Mouse (Mus musculus) R1 (cell line): Measurements from ENCODE around the gene Ube2cbp.
A peak's percentile ranks its signal among the peaks of the same experiment; 100 is the strongest.

Source experiments
- DNase-seq: peaks from one replicate; pipeline ENCODE4 v3.0.0-alpha.2; 2018; ENCODE audit warnings: low read depth, low spot score

Gene Ube2cbp

GRCm38 (mm10) chr9:86324772-86325171 lies 140.0 kb downstream of the Ube2cbp start:
- DNase-seq = no peak

GRCm38 (mm10) chr9:86319516-86320140 lies 145.1 kb downstream of the Ube2cbp start:
- DNase-seq = no peak

DNA sequence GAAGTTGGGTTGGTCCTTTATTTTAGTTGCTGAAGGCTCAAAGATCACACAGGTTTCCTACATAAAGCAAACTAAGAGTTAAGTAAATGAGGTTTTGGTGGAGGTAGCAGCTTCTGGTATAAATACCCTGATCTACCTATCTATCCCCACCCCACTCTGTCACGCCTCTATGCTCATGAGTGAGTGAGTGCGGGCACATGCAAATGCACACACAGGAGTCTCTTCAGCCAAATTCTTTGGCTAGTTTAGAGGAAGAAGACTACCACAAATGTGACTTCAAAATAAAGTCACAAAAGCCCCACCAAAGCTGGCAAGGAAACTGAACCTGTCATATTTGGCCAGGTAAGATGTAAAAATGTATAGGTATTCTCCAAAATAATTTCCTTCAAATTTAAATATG lies 149.1 kb downstream of the Ube2cbp start:
- DNase-seq = no peak

GRCm38 (mm10) chr9:86308616-86309015 lies 156.1 kb downstream of the Ube2cbp start:
- no peak for DNase-seq

DNA sequence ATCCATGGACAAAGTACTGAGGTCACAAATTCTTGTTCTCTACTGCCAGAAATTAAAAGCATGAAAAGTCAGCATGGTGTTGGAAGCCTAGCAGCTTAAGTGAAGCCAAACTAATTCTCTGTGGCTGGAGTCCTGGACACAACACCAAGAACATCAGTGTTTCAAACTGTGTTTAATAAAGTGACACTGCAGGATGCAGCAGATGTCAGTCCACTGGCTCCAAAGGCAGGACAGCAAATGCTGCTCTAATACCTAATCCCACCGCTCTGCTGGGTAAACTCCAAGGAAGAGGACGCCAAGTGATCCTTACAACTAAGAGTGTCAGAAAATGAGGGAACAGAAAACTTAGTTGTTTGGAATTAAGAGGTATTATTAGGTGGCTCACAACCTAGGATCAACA lies 158.2 kb downstream of the Ube2cbp start:
- DNase-seq = no peak

DNA sequence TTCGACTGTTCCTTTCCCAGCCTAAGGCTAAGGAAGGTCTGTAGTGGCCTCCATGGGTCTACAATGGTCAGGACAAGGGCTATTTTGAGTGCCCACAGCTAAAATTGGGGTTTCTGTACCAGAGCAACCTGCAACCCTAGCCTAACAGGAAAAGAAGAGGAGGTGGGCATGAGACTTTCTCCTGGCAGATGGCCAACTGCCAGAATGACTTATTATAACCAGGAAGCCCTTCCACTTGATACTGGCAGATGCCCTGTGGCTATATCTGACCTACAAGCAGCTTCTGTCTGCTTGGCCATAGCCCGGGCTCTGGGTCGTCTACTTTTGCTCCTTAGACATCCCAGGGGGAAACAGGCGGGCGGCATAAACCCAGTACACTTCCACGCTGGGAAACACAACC lies 163.3 kb downstream of the Ube2cbp start:
- no peak for DNase-seq

GRCm38 (mm10) chr9:86298596-86298995 lies 166.2 kb downstream of the Ube2cbp start:
- no peak for DNase-seq

DNA sequence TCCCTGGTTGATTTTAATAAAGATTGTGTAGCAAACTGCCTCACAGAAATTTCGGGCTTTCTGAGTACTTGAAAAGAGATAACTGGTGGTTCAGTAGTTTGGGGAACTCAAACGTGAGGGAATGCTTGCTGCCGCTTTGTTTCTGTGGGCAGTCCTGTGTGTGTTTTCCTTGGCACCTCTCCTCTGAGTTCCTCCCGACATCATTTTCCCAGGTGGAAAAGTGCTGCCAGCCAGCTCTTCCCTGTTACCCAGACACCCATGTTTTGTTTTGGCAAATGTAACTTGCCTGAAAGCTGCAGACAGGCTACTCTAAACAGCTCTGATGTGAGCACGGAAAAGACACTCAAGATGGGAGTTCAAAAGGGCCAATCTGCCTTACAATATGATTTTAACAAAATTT lies 166.6 kb downstream of the Ube2cbp start:
- no peak for DNase-seq

DNA sequence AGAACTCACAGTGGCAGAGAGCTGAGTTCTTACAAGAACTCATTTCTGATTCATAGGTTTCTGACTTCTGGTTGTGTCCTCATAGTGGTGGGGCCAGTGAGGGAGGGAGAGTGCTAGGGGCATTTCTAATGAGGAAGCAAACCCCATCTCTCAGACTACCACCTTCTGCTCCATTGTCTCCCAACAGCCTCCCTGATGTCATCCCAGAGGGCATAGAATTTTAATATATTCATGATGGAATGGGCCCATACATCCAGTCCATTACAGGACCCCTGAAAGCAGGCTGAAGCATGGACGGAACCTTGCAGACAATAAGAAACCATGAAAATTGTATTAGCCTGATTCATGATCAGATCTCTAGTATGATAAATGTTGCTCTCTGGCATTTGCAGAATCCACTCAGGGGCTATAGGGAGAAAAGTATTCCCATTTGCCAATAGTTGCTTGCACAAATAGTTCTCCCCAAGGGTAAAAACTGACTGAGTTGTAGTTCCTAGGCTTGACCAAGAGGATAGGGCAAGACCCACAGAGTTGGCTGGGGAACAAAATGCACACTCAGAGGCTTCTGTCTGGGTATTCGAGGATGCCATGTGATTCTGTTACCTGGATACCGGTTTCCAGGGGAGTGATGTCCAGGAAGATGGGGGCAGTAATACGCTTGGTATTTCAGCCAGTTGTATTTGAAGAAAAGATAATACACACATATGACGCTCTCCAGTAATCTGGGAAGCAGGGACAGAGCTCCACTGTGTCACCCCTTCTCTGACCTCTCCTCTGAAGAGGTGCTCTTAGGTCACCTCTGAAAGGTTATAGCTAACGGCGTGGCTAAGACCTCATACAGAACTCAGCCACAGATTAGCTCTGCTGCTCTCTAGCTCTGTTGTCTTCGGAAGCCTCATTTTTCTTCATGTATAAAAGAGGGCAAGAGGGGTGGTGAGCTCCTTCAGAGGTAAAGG lies 167.8 kb downstream of the Ube2cbp start:
- DNase-seq = no peak

GRCm38 (mm10) chr9:86287570-86287954 lies 177.2 kb downstream of the Ube2cbp start:
- no peak for DNase-seq

DNA sequence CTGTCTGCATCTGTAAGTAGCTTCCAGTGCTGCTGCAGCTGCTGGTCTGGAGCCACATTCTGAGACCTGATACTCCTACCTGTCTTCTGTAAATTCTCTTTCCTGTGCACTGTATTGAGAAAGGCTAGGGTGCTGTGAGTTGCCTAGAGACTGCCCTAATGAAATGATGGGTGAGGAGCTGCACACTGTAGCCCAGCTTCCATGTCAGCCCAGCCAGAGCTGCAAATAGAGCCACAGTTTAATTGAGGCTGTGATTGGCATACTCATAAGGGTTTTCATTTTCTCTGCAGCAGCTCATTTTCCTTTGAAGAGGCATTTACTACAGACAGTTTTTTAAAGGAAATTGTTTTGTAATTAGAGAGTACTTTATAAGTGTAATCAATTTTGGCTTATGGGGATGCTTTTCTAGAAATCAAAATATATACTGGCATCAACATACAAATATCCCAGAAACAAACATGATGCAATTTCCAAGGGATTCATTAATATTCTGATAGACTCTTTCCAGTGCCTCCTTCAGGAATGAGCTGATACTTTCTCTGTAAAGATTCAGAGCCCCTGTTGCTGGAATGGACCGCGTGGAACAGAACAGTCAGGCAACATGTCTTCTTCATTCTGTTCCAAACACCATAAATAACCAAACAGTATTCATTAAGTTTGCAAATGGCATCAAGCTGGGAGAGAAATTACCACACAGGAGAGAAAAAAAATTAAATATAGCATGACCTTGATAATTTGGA lies 177.8 kb downstream of the Ube2cbp start:
- DNase-seq = no peak

- DNase-seq = no peak
These were observed 182.2 kb downstream of the Ube2cbp start for GRCm38 (mm10) chr9:86282555-86282954.

DNA sequence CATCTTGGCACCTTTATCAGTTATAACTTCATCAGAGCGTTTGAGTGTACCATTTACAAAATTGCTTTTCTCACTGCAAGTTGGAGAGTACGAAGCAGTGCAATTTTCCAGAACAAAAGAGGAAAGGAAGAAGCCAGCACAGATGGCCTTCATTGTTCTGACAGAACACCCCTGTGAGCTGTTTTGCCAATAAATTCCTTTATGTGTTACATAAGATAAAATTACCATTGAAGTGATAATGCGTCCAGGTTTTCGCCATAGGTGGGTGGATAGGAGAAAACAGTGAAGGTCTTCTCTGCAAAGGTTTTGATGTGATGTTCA lies 183.6 kb downstream of the Ube2cbp start:
- peak; percentile 23 for DNase-seq

DNA sequence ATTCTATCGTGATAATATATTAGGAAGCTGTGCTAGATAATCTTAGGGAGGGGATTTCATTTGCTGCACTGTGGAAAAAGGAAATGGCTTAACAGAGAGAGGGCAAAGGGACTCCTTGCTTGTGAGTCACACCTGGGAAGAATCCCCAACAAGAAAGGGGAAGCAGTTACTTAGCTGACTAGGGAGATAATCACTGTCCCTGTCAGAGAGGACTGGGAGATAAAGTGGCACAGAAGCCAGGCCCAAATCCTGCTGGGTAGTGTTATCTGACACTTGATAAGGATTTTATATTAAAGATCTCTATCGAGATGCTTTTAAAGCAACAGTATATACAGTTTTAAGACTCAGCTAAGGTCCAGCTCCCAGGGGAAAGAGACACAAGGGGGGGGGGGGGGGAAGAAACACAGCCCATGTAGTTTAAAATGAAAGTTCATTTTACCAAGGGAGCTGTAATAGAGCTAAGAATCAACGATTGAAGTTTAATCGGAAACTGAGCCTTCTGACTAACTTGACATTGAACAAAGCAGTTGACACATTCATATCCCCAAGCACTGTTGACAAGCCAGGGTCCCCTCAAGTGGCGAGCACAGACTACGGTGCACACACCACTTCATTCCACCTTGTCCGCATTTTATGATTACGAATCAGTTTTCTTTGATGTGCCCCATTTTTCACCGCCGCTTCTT lies 184.1 kb downstream of the Ube2cbp start:
- DNase-seq = no peak

DNA sequence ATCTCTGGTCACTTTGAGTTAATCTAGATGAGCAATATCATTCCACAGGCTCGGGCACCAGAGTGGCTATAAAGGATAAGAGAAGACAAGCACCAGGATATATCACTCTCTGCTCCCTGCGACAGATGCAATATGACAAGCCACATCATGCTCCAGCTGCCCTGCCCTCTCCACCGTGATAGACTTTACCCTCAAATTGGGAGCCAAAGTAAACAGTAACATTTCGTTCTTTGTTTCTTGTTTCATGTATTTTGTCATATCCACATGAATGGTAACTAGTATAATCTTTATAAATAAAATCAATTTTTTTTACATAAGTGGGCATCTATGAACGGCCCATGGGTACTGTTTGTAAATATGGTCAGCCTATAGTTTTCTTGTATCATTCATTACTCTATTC lies 195.2 kb downstream of the Ube2cbp start:
- no peak for DNase-seq

- no peak for DNase-seq
These were observed 198.1 kb downstream of the Ube2cbp start for GRCm38 (mm10) chr9:86266658-86267057.
